Mouse (Mus musculus): ENCODE measurements around the gene Cypt2. TPM values are rescaled to one million over a fixed set of nuclear protein-coding genes. Genes with fewer than 3 reads are reported as not detected.
"Not testable (repeated sequence)": the region's sequence is repeated elsewhere in the genome, so short reads cannot be mapped to it uniquely, and the experiment has no call there.

Cypt2 gene
- polyA plus RNA-seq (2014; fragmentation: Nextera tagmentation; extraction: Ambion mirVana): not detected in 2 replicates

GRCm38 (mm10) chrX:105499472-105499871, at the start of gene Cypt2:
TSS of gene Cypt2 (plus strand) at chrX:105499772.
- not testable (repeated sequence) for ATAC-seq (ENCODE audit: low FRiP score); H3K36me3 ChIP-seq (replicated peaks; ENCODE audit: control insufficient read depth, insufficient read depth); H3K9ac ChIP-seq; DNase-seq (ENCODE audit: low spot score); H3K27ac ChIP-seq; H3K4me3 ChIP-seq (replicated peaks; ENCODE audit: low read length); H3K4me2 ChIP-seq (replicated peaks); H3K27me3 ChIP-seq (ENCODE audit: control insufficient read depth, insufficient read depth, low read length); H3K9me3 ChIP-seq (ENCODE audit: control insufficient read depth, low read length); H3K4me1 ChIP-seq (replicated peaks; ENCODE audit: control insufficient read depth, insufficient read depth, low read length)
- 90% methylated on average over 4 of the region's 4 CpGs for WGBS

- ATAC-seq (ENCODE audit: low FRiP score): no peak
- no peak overlapping the region for H3K27ac ChIP-seq
- WGBS: 38% methylated on average over 6 of the region's 6 CpGs
- H3K27me3 ChIP-seq (ENCODE audit: control insufficient read depth, insufficient read depth, low read length): 0 out of 2 replicates have a peak, but pooled peaks cover 4% of the 10 kb centered on the region
- no peaks in the 10 kb centered on the region for H3K36me3 ChIP-seq (replicated peaks; ENCODE audit: control insufficient read depth, insufficient read depth)
- H3K4me3 ChIP-seq (replicated peaks; ENCODE audit: low read length): no peak overlapping the region
- no peak overlapping the region for H3K9ac ChIP-seq
- no peaks in the 10 kb centered on the region for H3K4me1 ChIP-seq (replicated peaks; ENCODE audit: control insufficient read depth, insufficient read depth, low read length)
- DNase-seq (ENCODE audit: low spot score): no peak
- H3K4me2 ChIP-seq (replicated peaks): no peak overlapping the region
- no peaks in the 10 kb centered on the region for H3K9me3 ChIP-seq (ENCODE audit: control insufficient read depth, low read length)
Measured at GRCm38 (mm10) chrX:105546234-105546633, 46.7 kb downstream of the Cypt2 start.

All from hindbrain, embryonic 14.5 days (tissue).